Mouse (Mus musculus): Measurements from ENCODE around the gene Ube2g2. TPM values are rescaled to one million over a fixed set of nuclear protein-coding genes. Genes with fewer than 3 reads are reported as not detected.

The Ube2g2 gene
- total RNA-seq, 2 experiments from 2014 or later, result 65.2 to 73.4 TPM

- intact Hi-C loops (cut with DNase I), result no loop called here
- DNase-seq, result no peak
These were observed 11.9 kb downstream of the Ube2g2 start for GRCm38 (mm10) chr10:77634016-77634415.

GRCm38 (mm10) chr10:77634452-77635231 lies 12.6 kb downstream of the Ube2g2 start:
- intact Hi-C loops (cut with DNase I), result no loop called here
- peak in 1 of 2 experiments; percentile 39 for DNase-seq

GRCm38 (mm10) chr10:77636234-77636922 lies 14.3 kb downstream of the Ube2g2 start:
- intact Hi-C loops (cut with DNase I), result no loop called here
- DNase-seq, result no peak

GRCm38 (mm10) chr10:77638956-77639355 lies 16.9 kb downstream of the Ube2g2 start:
- DNase-seq, result no peak
- intact Hi-C loops (cut with DNase I), result no loop called here

GRCm38 (mm10) chr10:77643160-77643559 lies 21.1 kb downstream of the Ube2g2 start:
- intact Hi-C loops (cut with DNase I), result no loop called here
- DNase-seq, result no peak

- DNase-seq, result no peak
- intact Hi-C loops (cut with DNase I), result no loop called here
These were observed 23.5 kb downstream of the Ube2g2 start for GRCm38 (mm10) chr10:77645571-77645970.

GRCm38 (mm10) chr10:77647461-77647860 lies 25.4 kb downstream of the Ube2g2 start:
- intact Hi-C loops (cut with DNase I), result loop anchor here (2.0 kb wide), 1 partner anchor 49 kb away; no protein-coding TSS in a partner anchor

GRCm38 (mm10) chr10:77647901-77648300 lies 25.8 kb downstream of the Ube2g2 start:
- intact Hi-C loops (cut with DNase I), result loop anchor here (2.0 kb wide), 1 partner anchor 49 kb away; no protein-coding TSS in a partner anchor
- DNase-seq, result no peak

More at GRCm38 (mm10) chr10:77647461-77647860, 25.4 kb downstream of the Ube2g2 start:
- no peak for DNase-seq

GRCm38 (mm10) chr10:77652046-77652445 lies 30.0 kb downstream of the Ube2g2 start:
- intact Hi-C loops (cut with DNase I), result no loop called here

GRCm38 (mm10) chr10:77658286-77658994 lies 36.4 kb downstream of the Ube2g2 start:
- peak; percentile 34 to 36 for DNase-seq

More at GRCm38 (mm10) chr10:77652046-77652445, 30.0 kb downstream of the Ube2g2 start:
- no peak for DNase-seq

GRCm38 (mm10) chr10:77663949-77664665 lies 42.0 kb downstream of the Ube2g2 start:
- no peak for DNase-seq
- intact Hi-C loops (cut with DNase I), result no loop called here

More at GRCm38 (mm10) chr10:77658286-77658994, 36.4 kb downstream of the Ube2g2 start:
- intact Hi-C loops (cut with DNase I), result no loop called here

GRCm38 (mm10) chr10:77666342-77666741 lies 44.3 kb downstream of the Ube2g2 start:
- intact Hi-C loops (cut with DNase I), result no loop called here
- no peak for DNase-seq

- intact Hi-C loops (cut with DNase I), result no loop called here
- no peak for DNase-seq
These were observed 45.3 kb downstream of the Ube2g2 start for GRCm38 (mm10) chr10:77667402-77667801.

GRCm38 (mm10) chr10:77670710-77671109 lies 48.6 kb downstream of the Ube2g2 start:
- intact Hi-C loops (cut with DNase I), result no loop called here
- no peak for DNase-seq

GRCm38 (mm10) chr10:77671519-77671918 lies 49.4 kb downstream of the Ube2g2 start:
- intact Hi-C loops (cut with DNase I), result no loop called here

GRCm38 (mm10) chr10:77673765-77674164 lies 51.7 kb downstream of the Ube2g2 start:
- intact Hi-C loops (cut with DNase I), result no loop called here
- no peak for DNase-seq

More at GRCm38 (mm10) chr10:77671519-77671918, 49.4 kb downstream of the Ube2g2 start:
- no peak for DNase-seq

GRCm38 (mm10) chr10:77677562-77677961 lies 55.5 kb downstream of the Ube2g2 start:
- DNase-seq, result no peak
- intact Hi-C loops (cut with DNase I), result no loop called here

GRCm38 (mm10) chr10:77682994-77683393 lies 60.9 kb downstream of the Ube2g2 start:
- intact Hi-C loops (cut with DNase I), result no loop called here
- DNase-seq, result no peak

- intact Hi-C loops (cut with DNase I), result no loop called here
- DNase-seq, result no peak
These were observed 62.1 kb downstream of the Ube2g2 start for GRCm38 (mm10) chr10:77684181-77684580.
